Mouse (Mus musculus) lung, adult 18-20 months (tissue): ENCODE measurements around the gene 1700024G13Rik.
A peak's percentile ranks its signal among the peaks of the same experiment; 100 is the strongest.
"Not testable (repeated sequence)": the region's sequence is repeated elsewhere in the genome, so short reads cannot be mapped to it uniquely, and the experiment has no call there.

Source experiments
- DNase-seq, 2 experiments: peaks; one replicate each; pipeline ENCODE4 v3.0.0; 2022; ENCODE audit warnings: mixed read lengths in 2 of 2

The 1700024G13Rik gene

GRCm38 (mm10) chr14:32388196-32388595 lies at the start of gene 1700024G13Rik:
Gene 1700024G13Rik, minus strand, starts transcription at chr14:32388391.
- DNase-seq, result peak; percentile 66 to 79

- no peak for DNase-seq
Observed at GRCm38 (mm10) chr14:32437352-32437793, 49.2 kb upstream of the 1700024G13Rik start.

DNA sequence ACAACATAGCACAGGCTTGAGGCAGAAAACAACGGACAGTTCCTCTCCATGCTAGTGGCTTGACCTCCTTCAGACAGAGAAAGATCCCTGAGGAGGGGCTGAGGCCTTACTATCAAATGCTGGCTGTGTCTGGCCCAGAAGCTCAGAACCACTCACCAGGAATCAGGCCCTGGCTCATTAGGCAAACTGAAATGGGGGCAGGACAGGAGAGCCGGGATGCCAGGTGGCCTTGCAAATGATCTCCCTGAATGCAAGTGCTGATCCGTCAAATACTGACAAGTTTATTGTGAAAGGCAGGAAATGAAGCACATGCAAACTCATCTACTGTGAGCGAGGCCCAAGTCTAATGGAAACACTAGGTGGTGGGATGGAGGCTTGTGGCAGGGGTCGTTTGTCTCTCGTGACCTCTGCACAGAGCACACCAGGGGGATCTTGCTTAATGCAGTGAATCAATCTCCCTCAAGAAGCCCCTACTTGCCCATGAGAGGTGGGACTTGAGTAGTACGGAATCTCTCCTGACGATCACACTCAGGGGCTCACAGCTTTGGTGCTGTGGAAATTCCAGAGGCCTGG lies 40.9 kb upstream of the 1700024G13Rik start:
- DNase-seq, result no peak

DNA sequence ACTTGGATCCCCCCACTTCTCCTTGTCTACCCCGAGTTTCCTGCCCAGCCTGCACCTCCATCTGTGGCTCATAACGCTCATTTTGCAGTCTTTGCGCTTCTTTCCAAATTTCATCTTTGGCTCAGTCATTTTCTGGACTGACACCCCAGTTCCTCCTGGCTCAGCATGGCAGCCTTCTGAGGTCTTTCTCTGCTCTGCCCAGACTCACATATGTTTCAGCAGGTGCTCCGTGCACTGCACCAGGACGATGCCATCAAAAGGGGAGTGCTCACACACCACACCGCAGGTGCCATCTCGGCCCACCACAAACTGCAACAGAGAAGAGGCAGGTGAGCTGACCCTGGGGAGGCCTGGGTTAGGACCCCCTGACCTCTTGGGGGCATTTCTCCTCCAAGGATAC lies 35.8 kb upstream of the 1700024G13Rik start:
- no peak for DNase-seq

GRCm38 (mm10) chr14:32418747-32419146 lies 30.6 kb upstream of the 1700024G13Rik start:
- DNase-seq, result no peak

DNA sequence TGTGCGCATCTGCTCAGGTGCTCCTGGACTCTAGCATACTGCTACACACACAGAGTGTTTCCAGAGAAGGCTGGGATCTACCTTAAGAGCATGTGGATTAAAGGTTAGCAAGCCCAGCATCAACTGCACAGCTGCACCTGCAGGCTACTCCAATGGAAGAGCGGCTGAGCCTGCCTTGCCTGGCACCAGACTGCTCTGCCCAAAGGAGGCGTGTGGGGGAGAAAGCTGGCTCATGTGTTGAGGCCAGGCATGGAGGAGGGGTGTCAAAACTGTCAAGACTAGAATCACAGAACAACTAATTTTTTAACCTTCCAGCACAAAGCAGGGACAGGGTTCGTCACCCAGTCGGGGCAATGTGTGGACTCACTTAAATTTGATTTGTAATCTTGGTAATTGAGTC lies 23.9 kb upstream of the 1700024G13Rik start:
- DNase-seq, result no peak

DNA sequence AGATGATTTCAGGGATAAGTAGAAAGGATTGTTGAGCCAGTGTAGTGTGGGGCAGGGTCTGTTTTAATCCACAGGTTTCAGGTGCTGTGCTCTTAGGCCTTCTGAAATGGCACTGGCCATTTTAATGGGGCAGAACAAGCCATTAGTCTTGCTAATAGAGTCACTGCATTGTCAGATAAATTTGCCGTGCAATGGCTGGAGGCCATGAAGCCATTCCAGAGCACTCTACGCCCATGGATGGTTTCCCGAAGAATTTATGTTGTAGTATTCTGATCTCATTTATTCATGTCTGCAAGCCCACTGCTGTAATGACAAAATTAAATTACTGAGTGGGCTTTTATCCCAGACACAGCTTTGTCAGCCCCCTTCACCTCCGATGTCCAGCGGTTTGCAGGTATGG lies 21.9 kb upstream of the 1700024G13Rik start:
- no peak for DNase-seq

DNA sequence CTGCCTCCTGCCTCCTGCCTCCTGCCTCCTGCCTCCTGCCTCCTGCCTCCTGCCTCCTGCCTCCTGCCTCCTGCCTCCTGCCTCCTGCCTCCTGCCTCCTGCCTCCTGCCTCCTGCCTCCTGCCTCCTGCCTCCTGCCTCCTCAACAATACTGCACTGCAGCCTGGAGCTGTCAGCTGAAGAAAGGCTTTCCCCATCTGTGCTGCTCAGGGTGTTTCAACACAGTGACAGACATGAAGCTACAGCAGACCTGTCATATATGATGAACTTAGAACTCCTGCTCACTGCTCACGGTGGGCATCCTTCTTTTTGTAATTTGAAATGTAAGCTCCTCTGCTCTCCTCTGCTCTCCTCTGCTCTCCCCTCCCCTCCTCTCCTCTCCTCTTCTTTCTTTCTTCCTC lies 17.2 kb upstream of the 1700024G13Rik start:
- DNase-seq, result not testable (repeated sequence)

- DNase-seq, result peak in 1 of 2 experiments; percentile 5
Observed at GRCm38 (mm10) chr14:32381619-32382018, 6.6 kb downstream of the 1700024G13Rik start.

DNA sequence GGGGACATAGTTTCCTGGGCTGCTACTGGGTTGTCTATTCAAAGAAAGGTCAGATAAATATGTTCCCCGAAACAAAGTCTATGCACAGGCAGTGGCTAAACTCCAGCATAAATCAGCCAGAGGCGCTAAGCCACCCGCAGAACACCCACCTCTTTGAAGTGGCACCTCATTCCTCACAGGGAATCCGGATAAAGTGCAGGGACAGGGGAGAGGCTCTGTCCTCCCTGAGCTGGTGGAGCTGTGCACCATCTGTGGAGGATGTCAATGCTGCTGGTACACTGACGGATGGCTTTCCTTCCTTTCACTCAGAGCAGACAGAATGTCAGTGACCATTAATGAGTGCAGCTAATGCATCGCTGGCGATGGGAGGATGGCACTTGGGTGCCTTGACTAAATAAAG lies 7.1 kb downstream of the 1700024G13Rik start:
- DNase-seq, result no peak

GRCm38 (mm10) chr14:32380099-32380480 lies 8.1 kb downstream of the 1700024G13Rik start:
- DNase-seq, result peak in 1 of 2 experiments; percentile 7

- DNase-seq, result no peak
Observed at GRCm38 (mm10) chr14:32379395-32380098, 8.6 kb downstream of the 1700024G13Rik start.

DNA sequence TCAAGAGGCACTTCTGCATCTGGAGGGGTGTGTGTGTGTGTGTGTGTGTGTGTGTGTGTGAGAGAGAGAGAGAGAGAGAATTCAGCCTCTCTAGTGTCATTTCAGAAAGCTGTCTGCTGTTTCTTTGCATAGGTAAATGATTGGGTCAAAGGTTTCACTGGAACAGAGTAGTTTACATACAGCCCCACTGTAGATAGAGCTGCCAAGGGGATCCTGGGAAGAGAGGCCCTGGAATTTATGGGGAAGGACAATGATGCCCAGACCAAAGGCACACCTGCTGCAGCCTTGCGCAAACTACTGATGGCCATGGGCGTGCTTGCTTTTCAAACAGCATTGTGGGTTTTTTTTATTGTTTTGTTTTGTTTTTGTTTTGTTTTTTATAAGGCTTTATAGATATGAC lies 15.7 kb downstream of the 1700024G13Rik start:
- DNase-seq, result no peak

- DNase-seq, result no peak
Observed at GRCm38 (mm10) chr14:32369756-32370155, 18.4 kb downstream of the 1700024G13Rik start.

DNA sequence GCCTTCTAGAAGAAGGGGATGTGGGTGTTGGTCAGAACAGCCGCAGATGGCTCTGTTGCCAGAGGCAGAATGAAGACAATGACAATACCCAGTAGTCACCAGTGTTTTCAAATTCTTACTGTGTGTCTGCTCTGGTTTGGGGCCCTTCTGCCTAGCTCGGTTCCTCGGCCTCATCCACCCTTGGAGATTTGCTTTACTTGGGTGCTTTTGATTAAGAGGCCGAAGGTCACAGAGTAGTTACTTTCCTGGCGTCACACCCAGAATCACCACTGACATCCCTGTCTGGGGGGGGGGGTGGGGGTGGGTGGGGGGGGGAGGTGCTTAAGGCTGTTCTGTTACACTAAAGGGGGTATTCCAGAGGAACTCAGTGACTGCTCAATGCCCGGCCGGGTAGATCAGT lies 23.8 kb downstream of the 1700024G13Rik start:
- DNase-seq, result no peak

DNA sequence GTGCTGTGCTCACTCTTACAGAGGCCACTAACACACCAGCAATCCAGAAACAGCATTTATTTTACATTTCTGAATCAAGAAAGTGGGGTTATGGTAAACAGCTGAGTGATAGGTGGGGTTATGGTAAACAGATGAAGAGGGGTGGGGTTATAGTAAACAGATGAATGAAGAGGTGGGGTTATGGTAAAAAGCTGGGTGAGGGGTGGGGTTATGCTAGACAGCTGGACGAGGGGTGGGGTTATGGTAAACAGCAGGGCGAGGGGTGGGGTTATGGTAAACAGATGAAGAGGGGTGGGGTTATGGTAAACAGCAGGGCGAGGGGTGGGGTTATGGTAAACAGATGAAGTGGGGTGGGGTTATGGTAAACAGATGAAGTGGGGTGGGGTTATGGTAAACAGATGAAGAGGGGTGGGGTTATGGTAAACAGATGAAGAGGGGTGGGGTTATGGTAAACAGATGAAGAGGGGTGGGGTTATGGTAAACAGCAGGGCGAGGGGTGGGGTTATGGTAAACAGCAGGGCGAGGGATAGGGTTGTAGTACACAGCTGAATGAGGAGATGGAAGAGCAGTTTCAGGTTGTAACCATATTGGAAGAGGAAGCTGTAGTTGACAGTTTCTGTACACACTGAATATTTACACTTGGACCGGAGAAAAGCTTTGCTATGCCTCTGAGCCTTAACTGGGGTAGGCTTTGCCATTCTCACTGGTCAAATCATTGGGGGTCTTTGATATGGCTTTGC lies 36.8 kb downstream of the 1700024G13Rik start:
- not testable (repeated sequence) for DNase-seq

DNA sequence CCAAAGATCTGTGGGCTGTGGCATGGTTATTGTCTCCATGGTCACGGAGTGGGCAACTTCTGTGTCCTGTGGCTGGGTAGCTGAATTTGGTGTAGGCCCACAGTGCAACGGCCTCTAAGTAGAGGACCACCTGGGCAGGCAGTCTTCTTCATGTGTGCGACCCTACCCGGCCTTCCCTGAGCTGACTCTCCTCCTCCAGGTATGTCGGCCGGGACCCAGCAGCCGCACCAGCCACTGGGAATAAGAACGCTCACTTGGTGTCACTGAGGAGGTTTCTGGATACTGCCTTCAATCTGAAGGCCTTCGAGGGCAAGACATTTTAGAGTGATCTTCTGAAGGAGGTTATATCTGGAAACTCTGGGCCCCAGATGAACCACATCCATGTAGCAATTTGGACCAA lies 40.9 kb downstream of the 1700024G13Rik start:
- no peak for DNase-seq

DNA sequence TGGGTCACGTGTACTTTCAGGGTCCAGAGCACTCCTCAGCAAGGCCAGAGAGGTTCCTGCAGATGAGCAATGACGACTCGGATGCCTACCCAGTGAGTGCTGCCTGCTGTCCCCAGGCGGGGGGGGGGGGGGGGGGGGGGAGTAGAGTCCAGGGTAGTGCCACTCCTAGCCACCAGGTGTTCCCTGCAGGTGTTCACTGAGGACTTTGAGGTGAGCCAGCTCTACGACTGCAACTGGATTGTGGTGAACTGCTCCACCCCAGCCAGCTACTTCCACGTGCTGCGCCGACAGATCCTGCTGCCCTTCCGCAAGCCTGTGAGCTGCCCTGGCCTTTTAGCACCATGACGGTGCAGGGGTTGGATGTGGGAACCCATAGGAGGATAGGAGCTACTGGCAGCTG lies 43.5 kb downstream of the 1700024G13Rik start:
- DNase-seq, result no peak

GRCm38 (mm10) chr14:32344176-32344575 lies 44.0 kb downstream of the 1700024G13Rik start:
- no peak for DNase-seq

- no peak for DNase-seq
Observed at GRCm38 (mm10) chr14:32341823-32342222, 46.4 kb downstream of the 1700024G13Rik start.

- DNase-seq, result no peak
Observed at GRCm38 (mm10) chr14:32336547-32336946, 51.6 kb downstream of the 1700024G13Rik start.

- no peak for DNase-seq
Observed at GRCm38 (mm10) chr14:32336021-32336420, 52.2 kb downstream of the 1700024G13Rik start.

- no peak for DNase-seq
Observed at GRCm38 (mm10) chr14:32332515-32333445, 55.4 kb downstream of the 1700024G13Rik start.
